Mouse (Mus musculus): ENCODE results near the gene Tst. TPM values are rescaled to one million over a fixed set of nuclear protein-coding genes. Genes with fewer than 3 reads are reported as not detected.
A peak's percentile ranks its signal among the peaks of the same experiment; 100 is the strongest.

Tst gene
- polyA plus RNA-seq, 1 experiment: 38.6 TPM

DNA sequence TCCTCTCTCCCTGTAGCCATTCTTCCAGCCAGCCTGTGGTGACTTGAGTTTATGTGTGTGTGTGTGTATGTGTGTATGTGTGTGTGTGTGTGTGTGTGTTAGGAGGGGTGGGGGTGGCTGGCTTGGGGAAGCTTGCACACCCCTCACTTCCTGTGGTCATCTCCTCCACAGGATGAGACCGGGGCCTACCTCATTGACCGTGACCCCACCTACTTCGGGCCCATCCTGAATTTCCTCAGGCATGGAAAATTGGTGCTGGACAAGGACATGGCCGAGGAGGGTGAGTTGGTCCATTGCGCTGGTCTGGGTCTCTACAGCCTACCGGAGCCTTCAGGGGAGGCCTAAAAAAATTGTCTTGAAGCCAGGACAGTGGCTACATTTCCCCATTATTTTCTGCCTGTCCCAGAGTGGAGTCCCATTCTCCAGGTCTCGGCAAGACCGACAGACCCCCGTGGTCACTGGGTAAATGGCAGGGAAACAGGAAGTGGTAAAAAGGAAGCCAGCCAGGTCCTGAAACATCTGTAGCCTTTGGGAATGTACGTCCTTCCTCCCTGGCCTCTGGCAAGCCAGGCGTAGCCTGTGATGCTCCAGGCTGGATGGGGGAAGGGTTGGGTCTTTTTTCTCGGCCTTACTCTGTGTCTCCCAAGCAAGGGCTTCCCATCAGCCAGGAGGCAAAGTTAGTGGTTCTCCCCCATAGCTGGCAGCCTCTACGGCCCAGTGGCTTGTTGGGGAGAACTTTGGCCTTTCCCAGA lies 24.3 kb upstream of the Tst start:
- TF ChIP-seq POLR2A (IDR thresholded peaks at IDR 0.05; ENCODE audit: control insufficient read depth, low read depth, low read length): no peak
- TF ChIP-seq CTCF (IDR thresholded peaks at IDR 0.05; ENCODE audit: control insufficient read depth, insufficient read depth, insufficient replicate concordance, low read depth, low read length): no peak
- H3K27ac ChIP-seq (ENCODE audit: control insufficient read depth, insufficient read depth, low read depth, low read length): no peak overlapping the region
- H3K36me3 ChIP-seq (ENCODE audit: control insufficient read depth, insufficient read depth, low read length): no peaks in the 10 kb centered on the region
- H3K4me1 ChIP-seq (ENCODE audit: control insufficient read depth, insufficient read depth, low read length): no peaks in the 10 kb centered on the region
- no peak overlapping the region for H3K4me3 ChIP-seq (ENCODE audit: control insufficient read depth, low read depth, low read length)
- H3K27me3 ChIP-seq (ENCODE audit: control insufficient read depth, insufficient read depth, low read length): no peaks in the 10 kb centered on the region

DNA sequence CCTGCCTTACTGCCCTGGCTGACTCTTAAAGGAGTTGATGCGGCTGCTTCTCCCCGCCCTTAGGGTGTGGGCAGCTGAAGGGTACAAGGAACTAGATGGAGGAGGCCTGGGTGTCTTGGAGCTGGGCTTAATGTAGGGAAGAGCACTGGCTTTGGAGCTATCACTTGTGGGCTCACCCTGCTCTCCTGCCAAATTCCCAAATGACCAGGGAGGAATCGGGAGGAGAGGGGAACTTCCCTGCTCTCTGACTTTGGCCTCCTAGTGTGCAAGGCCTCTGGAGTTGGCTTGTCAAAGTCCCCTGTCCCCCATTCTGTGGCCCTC lies 23.4 kb upstream of the Tst start:
- H3K27ac ChIP-seq (ENCODE audit: control insufficient read depth, insufficient read depth, low read depth, low read length): no peak overlapping the region
- no peaks in the 10 kb centered on the region for H3K36me3 ChIP-seq (ENCODE audit: control insufficient read depth, insufficient read depth, low read length)
- no peaks in the 10 kb centered on the region for H3K27me3 ChIP-seq (ENCODE audit: control insufficient read depth, insufficient read depth, low read length)
- H3K4me3 ChIP-seq (ENCODE audit: control insufficient read depth, low read depth, low read length): no peak overlapping the region; the same call in 1 of the 2 replicates
- TF ChIP-seq CTCF (IDR thresholded peaks at IDR 0.05; ENCODE audit: control insufficient read depth, insufficient read depth, insufficient replicate concordance, low read depth, low read length) (no peak), POLR2A (IDR thresholded peaks at IDR 0.05; ENCODE audit: control insufficient read depth, low read depth, low read length) (no peak)
- H3K4me1 ChIP-seq (ENCODE audit: control insufficient read depth, insufficient read depth, low read length): no peaks in the 10 kb centered on the region

DNA sequence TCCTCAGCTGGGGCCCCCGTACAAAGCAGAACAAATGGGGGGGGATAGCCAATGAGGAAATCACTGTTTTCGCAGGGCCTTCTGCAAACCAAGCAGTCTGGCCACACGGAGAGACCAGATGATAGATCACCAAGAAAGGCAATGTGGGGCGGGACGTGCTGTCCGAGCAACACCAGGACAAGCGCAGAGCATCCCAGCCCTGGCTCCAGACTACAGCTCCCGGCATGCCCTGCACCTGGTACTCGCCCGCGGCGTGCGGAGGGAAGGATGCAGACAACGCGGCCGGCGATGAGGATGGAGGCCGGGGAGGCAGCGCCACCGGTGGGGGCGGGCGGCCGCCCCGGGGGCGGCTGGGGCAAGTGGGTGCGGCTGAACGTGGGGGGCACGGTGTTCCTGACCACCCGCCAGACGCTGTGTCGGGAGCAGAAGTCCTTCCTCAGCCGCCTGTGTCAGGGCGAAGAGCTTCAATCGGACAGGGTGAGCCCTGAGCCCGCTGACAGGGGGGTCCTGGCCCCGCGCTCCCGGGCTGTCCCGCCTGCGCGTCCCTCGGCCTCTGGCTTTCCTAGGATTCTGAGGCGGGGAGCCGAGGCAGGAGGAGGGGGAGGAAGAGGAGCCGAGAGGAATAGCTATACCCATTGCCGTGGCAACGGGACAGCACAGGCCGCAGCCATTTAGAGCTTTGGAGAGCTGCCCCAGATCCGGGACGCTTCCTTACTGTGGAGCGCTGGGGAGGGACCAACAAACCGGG lies 22.9 kb upstream of the Tst start, which contains the start of gene Kctd17:
Gene Kctd17 (plus strand): TSS at position 174 of the 748 bp plus-strand sequence.
- TF ChIP-seq POLR2A (IDR thresholded peaks at IDR 0.05; ENCODE audit: control insufficient read depth, low read depth, low read length) (no peak), CTCF (IDR thresholded peaks at IDR 0.05; ENCODE audit: control insufficient read depth, insufficient read depth, insufficient replicate concordance, low read depth, low read length) (no peak)
- Histone ChIP-seq H3K4me3 (ENCODE audit: control insufficient read depth, low read depth, low read length) (peak within 1 kb of the TSS; percentile 37), H3K27ac (ENCODE audit: control insufficient read depth, insufficient read depth, low read depth, low read length) (no peak within 1 kb of the TSS), H3K4me1 (ENCODE audit: control insufficient read depth, insufficient read depth, low read length) (no peaks in the 10 kb centered on the region), H3K36me3 (ENCODE audit: control insufficient read depth, insufficient read depth, low read length) (no peaks in the 10 kb centered on the region), H3K27me3 (ENCODE audit: control insufficient read depth, insufficient read depth, low read length) (no peaks in the 10 kb centered on the region)

DNA sequence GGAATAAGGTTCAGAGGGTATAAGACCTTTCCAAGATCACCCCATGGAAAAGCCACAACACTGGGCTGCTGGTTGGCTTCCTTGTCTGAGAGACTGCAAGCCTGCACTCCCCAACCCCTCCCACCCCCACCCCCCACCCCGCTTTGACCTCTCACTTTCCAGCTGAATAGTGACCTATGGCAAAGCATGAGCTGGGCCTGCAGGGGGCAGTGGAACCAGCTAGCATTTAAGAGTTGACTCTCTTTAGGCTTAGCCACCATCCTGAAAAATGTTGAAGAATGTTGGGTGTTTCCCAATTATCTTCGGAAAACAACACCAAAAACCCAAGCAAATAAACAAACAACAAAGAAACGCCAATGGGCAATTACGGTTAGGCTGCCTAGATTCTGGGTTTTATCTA lies 19.5 kb upstream of the Tst start:
- TF ChIP-seq POLR2A (IDR thresholded peaks at IDR 0.05; ENCODE audit: control insufficient read depth, low read depth, low read length) (no peak), CTCF (IDR thresholded peaks at IDR 0.05; ENCODE audit: control insufficient read depth, insufficient read depth, insufficient replicate concordance, low read depth, low read length) (no peak)
- Histone ChIP-seq H3K27ac (ENCODE audit: control insufficient read depth, insufficient read depth, low read depth, low read length) (no peak overlapping the region), H3K27me3 (ENCODE audit: control insufficient read depth, insufficient read depth, low read length) (no peaks in the 10 kb centered on the region), H3K4me3 (ENCODE audit: control insufficient read depth, low read depth, low read length) (no peak overlapping the region), H3K4me1 (ENCODE audit: control insufficient read depth, insufficient read depth, low read length) (0 out of 2 replicates have a peak, but pooled peaks cover 2% of the 10 kb centered on the region), H3K36me3 (ENCODE audit: control insufficient read depth, insufficient read depth, low read length) (no peaks in the 10 kb centered on the region)

DNA sequence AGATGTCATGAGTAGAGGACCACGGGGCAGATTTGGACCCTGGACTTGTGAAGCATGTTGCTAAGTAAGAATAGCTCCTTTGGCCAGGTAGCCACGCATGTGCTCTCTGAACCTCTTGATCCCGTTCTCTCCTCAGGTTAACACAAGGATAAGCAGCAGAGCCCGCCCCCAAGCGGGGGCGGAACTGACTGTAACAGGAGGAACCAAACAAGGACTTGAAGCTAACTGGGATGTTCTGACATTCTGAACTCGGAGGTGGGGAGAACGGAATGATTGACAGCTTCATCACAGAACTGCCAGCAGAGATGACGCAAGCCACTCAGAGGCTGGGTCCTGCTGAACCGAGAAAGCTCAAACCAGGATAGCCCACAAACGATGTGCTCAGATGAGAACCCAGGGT lies 18.8 kb upstream of the Tst start:
- Histone ChIP-seq H3K4me1 (ENCODE audit: control insufficient read depth, insufficient read depth, low read length) (0 out of 2 replicates have a peak, but pooled peaks cover 2% of the 10 kb centered on the region), H3K27me3 (ENCODE audit: control insufficient read depth, insufficient read depth, low read length) (no peaks in the 10 kb centered on the region), H3K27ac (ENCODE audit: control insufficient read depth, insufficient read depth, low read depth, low read length) (no peak overlapping the region), H3K4me3 (ENCODE audit: control insufficient read depth, low read depth, low read length) (no peak overlapping the region), H3K36me3 (ENCODE audit: control insufficient read depth, insufficient read depth, low read length) (no peaks in the 10 kb centered on the region)
- TF ChIP-seq POLR2A (IDR thresholded peaks at IDR 0.05; ENCODE audit: control insufficient read depth, low read depth, low read length) (no peak), CTCF (IDR thresholded peaks at IDR 0.05; ENCODE audit: control insufficient read depth, insufficient read depth, insufficient replicate concordance, low read depth, low read length) (no peak)

DNA sequence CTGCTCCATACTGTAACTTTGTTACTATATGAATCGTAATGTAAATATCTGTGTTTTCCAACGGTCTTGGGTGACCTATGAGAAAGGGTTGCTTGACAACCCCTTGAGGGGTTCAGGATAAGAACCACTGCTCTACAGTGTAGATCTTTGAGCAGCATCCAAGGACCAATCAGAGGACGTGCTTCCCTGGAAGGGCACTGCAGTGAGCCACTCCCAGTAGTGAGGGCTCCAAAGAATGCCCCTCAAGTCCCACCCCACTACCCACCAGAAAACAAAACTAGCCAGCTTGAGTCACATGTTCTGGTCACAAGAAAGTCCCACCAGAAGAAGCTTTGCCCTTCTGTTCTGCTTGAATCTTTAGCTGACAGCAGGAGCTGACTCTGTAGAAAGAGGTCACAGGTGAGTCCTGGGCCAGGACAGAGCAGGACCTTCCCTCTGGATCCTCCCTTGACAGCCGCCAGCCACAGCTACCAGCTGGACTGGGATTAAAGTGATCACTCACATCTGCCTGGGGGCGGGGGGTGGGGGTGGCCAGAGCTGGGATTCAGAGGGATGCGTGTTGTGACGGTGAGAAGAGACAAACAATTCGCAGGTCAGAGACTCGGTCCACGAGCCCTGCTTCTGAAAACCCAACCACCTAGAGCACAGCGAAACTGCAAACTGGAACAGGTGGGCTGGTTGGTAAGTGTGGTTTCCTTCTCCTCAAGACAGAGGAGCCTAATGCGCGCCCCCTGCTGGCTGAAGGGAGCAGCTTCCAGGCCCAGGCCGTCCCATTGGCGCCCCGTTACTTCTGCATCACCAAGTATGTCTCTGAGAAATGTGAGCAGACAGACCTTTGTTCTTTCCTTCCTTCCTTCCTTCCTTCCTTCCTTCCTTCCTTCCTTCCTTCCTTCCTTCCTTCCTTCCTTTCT lies 16.6 kb upstream of the Tst start:
- TF ChIP-seq CTCF (IDR thresholded peaks at IDR 0.05; ENCODE audit: control insufficient read depth, insufficient read depth, insufficient replicate concordance, low read depth, low read length) (peak; percentile 92; the same call in 1 of the 2 replicates), POLR2A (IDR thresholded peaks at IDR 0.05; ENCODE audit: control insufficient read depth, low read depth, low read length) (no peak)
- Histone ChIP-seq H3K27ac (ENCODE audit: control insufficient read depth, insufficient read depth, low read depth, low read length) (no peak overlapping the region), H3K4me1 (ENCODE audit: control insufficient read depth, insufficient read depth, low read length) (0 out of 2 replicates have a peak, but pooled peaks cover 2% of the 10 kb centered on the region), H3K4me3 (ENCODE audit: control insufficient read depth, low read depth, low read length) (no peak overlapping the region), H3K36me3 (ENCODE audit: control insufficient read depth, insufficient read depth, low read length) (no peaks in the 10 kb centered on the region), H3K27me3 (ENCODE audit: control insufficient read depth, insufficient read depth, low read length) (no peaks in the 10 kb centered on the region)
